Mouse (Mus musculus) heart, postnatal 4 days (tissue): ENCODE measurements around the gene Arpc5. TPM values are rescaled to one million over a fixed set of nuclear protein-coding genes. Genes with fewer than 3 reads are reported as not detected.
A peak's percentile ranks its signal among the peaks of the same experiment; 100 is the strongest.
"Not testable (repeated sequence)": the region's sequence is repeated elsewhere in the genome, so short reads cannot be mapped to it uniquely, and the experiment has no call there.

Source experiments
- DNase-seq: peaks from one replicate; pipeline ENCODE4 v3.0.0; 2021
- total RNA-seq, 2 experiments: library from RNA; stranded (reverse); gene quantifications; 2 replicates each; pipeline ENCODE4 v1.2.3; 2021

Arpc5 gene
- total RNA-seq, result 100 to 1,000 TPM in 1 of 2 experiments, 10 to 100 TPM in 1; 98.7 to 103 TPM

DNA sequence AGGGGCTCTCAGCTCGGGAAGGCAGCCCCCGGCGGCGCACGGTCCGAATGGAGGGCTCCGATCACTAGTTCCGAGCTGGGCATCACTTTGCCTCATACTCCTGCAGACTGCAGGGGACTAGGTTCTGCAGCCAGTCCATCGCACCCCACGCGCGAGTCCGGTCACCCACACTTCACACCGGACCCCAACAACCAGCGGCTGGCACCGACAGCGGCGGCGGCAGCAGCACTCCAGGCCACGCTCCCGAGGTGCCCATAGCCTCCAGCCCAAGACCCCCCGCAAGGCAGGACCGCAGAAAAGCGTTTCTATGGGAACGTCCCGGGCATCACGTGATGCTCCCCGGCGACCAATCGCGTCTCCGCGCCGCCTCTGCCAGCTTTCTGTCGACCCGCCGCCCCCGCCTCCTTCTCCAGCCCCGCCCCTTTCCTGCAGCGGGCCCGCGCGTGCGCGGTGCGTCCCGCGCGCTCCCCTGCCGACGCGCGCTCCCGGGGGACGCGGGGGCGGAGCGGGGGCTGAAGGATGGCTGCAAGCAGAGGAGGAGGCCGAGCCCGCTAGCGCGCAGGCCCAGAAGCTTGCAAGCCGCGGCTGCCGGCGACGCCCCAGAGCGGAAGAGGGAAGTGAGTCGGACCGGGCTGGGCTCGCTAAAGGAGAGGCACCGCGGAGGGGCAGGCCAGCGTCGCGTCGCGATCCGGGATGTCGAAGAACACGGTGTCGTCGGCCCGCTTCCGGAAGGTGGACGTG, at the start of gene Arpc5, which contains the start of gene Rgl1:
Arpc5 (plus strand) TSS at position 511 of the 741 bp plus-strand sequence.
Rgl1 (minus strand) TSS at position 320 of the 741 bp plus-strand sequence.
- DNase-seq, result peak; percentile 98

DNA sequence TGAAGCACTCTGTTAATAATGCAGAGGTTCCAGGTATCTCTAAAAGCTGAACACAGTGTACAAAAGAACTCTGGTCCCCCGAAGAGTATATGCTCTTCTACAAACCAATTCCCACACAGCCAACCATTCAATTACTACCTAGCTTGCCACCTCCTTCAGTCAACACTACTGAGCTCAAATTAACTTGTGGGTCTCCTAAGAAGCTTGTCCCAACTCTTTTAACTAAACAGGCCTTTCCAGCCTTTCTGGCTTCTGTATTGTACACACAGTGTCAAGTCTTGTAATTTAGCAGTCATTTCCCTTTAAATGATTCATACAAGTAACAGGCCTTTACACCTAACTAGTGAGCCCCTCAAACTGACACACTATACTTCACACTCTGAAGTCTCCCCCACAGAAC, 49.0 kb upstream of the Arpc5 start:
- no peak for DNase-seq

- no peak for DNase-seq
Measured at GRCm38 (mm10) chr1:152718200-152718599, 48.1 kb upstream of the Arpc5 start.

- DNase-seq, result no peak
Measured at GRCm38 (mm10) chr1:152720969-152721368, 45.4 kb upstream of the Arpc5 start.

- no peak for DNase-seq
Measured at GRCm38 (mm10) chr1:152721535-152722198, 44.7 kb upstream of the Arpc5 start.

DNA sequence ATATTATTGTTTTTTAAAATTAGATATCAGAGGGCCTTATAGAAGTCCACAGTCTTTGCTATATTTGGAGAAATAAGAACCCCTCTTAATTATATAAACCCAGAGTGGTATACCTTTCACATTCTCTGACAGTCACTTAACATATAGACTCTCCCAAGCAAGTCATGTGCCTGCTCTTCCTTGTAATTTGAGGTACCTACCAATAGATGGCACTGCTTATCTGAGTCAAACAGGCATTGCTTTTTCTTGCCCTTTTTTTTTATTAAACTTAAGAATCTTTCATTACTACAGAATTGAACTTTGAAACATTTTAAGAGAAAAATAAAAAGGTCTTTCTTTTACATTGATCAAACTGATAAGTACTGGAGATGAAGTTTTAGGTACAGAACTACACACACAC, 42.1 kb upstream of the Arpc5 start:
- no peak for DNase-seq

DNA sequence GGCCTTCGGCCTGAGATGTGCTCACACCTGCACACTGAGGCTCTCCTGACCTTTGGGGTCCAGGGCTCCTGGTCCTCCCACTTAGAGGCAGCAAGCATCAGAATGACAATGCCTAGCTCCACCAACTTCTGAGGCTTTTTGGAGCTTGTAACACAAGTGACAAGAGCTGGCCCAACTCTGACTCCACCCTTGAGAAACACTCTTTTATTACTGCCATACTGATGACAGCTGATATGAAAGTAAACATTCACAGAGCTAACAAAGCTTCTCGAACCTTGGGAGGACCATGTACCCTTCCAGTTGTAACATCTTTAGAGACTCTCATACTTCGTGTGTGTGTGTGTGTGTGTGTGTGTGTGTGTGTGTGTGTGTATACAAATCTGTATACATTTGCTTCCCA, 40.2 kb upstream of the Arpc5 start:
- DNase-seq, result no peak

DNA sequence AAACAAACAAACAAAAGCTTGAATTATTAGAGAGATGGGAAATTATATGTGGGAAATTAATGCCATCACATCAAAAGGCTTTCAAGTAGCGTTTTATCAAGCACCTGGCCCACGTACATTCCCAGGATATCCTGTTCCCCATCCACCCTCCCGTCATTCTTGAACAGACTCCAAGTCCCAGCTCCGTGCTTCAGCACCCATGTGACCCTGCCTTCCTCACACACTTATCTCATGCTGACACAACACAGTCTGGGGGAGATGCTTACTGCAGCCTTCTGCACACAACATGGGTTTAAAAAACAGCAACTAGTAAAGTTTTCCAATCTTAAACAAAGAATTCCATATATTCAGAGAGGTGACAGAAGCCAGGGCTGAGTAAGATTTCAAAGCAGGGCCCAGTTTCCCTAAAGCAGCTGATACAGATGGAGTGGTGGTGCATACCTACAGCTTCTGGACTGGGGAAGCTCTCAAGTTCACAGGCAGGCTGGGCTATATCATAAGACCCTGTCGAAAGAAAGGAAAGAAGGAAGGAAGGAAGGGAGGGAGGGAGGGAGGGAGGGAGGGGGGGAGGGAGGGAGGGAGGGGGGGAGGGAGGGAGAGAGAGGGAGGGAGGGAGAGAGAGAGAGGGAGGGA, 38.6 kb upstream of the Arpc5 start:
- DNase-seq, result peak; percentile 53

DNA sequence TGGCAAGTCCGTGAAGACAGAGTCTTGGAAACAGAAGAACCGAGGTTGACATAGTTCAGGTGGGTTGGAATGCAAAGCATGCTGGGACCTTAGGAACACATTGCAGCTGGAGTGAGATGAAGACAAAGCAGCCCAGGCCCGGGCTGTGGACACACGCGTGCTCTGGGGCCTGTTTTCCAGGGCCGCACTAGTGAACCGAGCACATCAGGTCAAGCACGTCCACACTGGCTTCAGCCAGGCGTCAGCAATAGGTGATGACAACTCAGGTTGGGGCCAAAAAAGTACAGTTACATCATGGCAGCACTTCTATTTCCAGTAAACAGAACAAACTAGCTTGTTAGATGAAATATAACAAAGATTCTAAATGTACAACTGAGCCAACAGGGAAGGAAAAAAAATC, 27.5 kb upstream of the Arpc5 start:
- DNase-seq, result peak; percentile 57

DNA sequence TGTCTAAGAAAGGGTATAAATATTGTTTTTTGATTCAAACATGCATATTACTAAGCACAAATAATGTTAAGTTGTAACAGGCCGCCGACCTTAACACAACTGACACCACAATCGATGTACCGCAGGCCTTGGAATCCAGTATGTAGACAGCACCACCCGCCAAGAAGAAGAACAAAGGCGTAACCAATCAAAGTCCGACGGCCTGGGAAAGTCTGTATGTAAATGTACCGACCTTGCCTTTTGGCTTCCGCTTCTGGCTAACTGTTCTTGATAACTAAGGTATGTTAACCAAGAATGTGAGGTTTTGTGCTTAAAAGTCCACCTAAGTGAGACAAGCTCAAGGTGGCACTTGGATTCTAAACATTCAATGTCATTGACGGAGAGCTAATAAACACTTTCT, 27.0 kb upstream of the Arpc5 start:
- no peak for DNase-seq

- DNase-seq, result no peak
Measured at GRCm38 (mm10) chr1:152743095-152743826, 23.1 kb upstream of the Arpc5 start.

GRCm38 (mm10) chr1:152746426-152746825, 19.9 kb upstream of the Arpc5 start:
- peak; percentile 92 for DNase-seq

DNA sequence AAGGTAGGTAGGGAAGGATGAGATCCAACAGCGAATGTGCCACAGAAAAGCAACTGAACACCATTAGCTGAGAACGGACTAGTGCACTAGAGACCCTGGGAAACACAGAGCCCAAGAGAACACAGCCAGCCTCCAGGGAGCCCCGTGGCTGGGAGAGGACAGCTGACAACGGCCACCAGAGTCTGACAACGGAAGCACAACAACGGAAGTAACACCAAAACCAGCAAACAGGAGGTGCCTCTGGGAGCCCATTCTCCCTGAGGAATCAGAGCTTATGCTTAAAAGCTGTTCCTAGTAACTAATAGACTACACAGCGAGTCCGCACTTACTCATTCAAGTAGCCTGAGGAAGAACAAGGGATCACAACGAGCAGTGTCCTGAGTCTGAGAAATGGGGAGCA, 17.1 kb upstream of the Arpc5 start:
- peak; percentile 38 for DNase-seq

DNA sequence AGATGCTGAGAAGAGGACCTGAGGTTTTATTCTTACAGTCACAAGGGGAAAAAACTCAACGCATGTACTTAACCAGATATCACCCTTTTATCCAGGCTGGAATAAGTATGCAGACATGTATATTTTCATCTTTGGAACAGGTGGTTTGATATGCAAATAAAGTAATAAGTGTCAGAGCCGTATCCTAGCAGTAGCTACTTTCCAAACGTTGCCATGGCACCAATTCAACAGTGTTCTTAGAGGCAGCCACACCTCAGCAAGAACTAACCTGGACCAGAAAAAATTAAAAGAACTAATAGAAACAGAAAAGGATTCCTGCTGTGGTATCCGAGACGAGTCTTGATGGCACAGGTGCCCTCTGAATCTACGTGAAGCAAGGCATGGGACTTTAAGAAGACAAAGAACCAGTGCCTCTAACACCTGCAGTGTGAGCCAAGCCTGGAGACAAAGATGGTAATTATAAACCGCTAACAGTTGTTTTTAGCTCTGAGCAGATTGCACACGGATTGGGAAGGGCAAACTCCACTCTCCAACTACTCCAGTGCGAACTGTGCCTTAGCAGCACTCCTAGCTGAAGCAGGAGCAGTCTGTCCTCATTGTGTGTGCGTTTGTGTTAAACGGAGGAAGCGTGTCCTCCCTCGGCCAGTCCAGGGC, 15.9 kb upstream of the Arpc5 start, which contains the start of gene Apobec4:
Apobec4 (plus strand) TSS at position 240 of the 654 bp plus-strand sequence.
- no peak for DNase-seq

DNA sequence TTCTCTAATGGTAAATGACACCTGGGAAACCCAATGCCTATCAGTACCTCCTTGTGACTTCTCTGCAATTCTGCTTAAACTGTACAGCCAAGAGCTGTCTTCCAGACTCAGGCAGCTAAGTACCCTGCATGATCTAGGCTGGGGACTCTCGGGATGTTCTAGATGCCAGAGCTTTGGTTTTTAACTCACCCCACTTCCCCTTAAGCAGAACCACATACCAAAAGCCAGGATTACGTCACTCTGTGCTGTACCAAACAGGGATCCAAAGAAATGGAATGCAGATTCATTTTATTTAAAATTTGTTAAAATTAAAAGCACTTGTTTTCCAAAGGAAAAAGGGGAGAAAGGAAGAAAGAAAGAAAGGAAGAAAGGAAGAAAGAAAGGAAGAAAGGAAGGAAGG, 4.6 kb upstream of the Arpc5 start:
- no peak for DNase-seq

DNA sequence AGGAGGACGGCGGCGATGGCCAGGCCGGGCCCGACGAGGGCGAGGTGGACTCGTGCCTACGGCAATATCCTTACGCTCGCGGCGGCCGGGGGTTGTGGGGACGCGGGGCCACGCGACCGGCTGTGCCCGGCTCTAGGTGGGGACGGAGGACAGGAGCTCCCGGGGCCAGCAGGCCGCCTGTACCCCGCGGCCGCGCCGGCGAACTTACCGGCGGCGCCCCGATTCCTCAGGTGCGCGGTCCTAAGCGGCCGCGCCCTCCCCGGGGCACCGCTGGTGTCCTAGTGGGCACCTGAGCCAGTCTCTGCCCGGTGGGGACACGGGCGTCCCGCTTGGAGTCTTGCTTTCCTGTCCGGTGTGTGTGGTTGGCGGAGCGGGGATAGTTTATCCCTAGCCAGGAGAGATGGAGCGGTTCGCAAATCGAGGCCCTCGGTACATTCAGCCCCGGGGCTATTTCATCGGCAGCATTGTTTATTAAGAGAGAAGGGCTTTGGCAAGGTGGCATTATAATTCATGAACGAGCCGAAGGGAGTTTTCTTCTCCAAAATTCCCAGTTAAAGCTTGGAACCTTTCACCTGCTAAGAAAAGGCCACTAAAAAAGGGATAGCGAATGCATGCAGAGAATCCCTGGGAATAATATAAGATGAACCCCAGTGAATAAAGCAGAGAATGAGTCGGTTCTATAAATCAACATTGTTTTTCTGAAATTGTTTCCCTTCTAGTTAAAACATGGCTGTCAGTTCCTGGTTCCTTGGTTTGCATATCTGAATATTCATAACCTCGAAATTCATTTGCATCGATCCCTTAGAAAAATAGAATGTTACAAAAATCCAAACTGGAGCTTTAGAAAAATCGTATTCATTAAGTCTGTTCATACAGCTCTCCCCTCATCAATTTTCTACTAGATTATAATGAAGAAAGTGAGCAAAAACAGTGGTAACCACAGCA, 734 bp downstream of the Arpc5 start:
- no peak for DNase-seq

GRCm38 (mm10) chr1:152767749-152768488, 1.6 kb downstream of the Arpc5 start:
- DNase-seq, result peak; percentile 91

- DNase-seq, result no peak
Measured at GRCm38 (mm10) chr1:152771016-152771415, 4.7 kb downstream of the Arpc5 start.

GRCm38 (mm10) chr1:152774601-152775000, 8.3 kb downstream of the Arpc5 start:
- not testable (repeated sequence) for DNase-seq

GRCm38 (mm10) chr1:152779071-152779737, 12.9 kb downstream of the Arpc5 start:
- DNase-seq, result peak; percentile 84
